Comparison of ENCODE assay signal across 11 mouse cellular contexts in genomic region chr2:93964494-93965160, GRCm38 (mm10). TPM values are rescaled to one million over a fixed set of nuclear protein-coding genes. Genes with fewer than 3 reads are reported as not detected.
A peak's percentile ranks its signal among the peaks of the same experiment; 100 is the strongest.
DNase-seq lines count a peak whose midpoint lies in the region; ATAC-seq lines count a peak whose summit lies in the region.
"Had no signal": no experiment of that assay in that cellular context is flagged by ENCODE, and none has a peak within 500 bp of the region (broad histone marks: within the 10 kb centered on the region; RNA-seq: fewer than 3 reads in every experiment).

No protein-coding gene starts in this region.

- H3K36me3 ChIP-seq in hindbrain, embryonic 12.5 days: no peaks in the 10 kb centered on the region
- H3K36me3 ChIP-seq in midbrain, embryonic 13.5 days: no peaks in the 10 kb centered on the region

- no peak overlapping the region for H3K4me3 ChIP-seq in hindbrain, embryonic 12.5 days
- no peak overlapping the region for H3K4me3 ChIP-seq in midbrain, embryonic 13.5 days (replicated peaks)

- no peaks in the 10 kb centered on the region for H3K9me3 ChIP-seq in hindbrain, embryonic 12.5 days (replicated peaks)
- H3K9me3 ChIP-seq in midbrain, embryonic 13.5 days: no peaks in the 10 kb centered on the region

- H3K4me1 ChIP-seq in hindbrain, embryonic 12.5 days: peaks cover 11% of the 10 kb centered on the region
- peaks cover 10% of the 10 kb centered on the region for H3K4me1 ChIP-seq in midbrain, embryonic 13.5 days (replicated peaks)

- no peaks in the 10 kb centered on the region; the same call in 1 of the 2 replicates for H3K27me3 ChIP-seq in hindbrain, embryonic 12.5 days
- H3K27me3 ChIP-seq in midbrain, embryonic 13.5 days: no peaks in the 10 kb centered on the region

- intact Hi-C loops in left cerebral cortex, postnatal 4 days (cut with DNase I): no loop called here
- intact Hi-C loops in left cerebral cortex, postnatal 36 days (cut with DNase I): no loop called here

- WGBS in hindbrain, embryonic 12.5 days: 48% methylated on average over 7 of the region's 7 CpGs
- 35% methylated on average over 7 of the region's 7 CpGs for WGBS in midbrain, embryonic 13.5 days

- peak; percentile 34; the same call in 1 of the 2 replicates for ATAC-seq in erythroid progenitor cell, adult 5-6 weeks (replicated peaks; ENCODE audit: low FRiP score, poor library complexity, severe bottlenecking)
- peak; percentile 52; the same call in 1 of the 2 replicates for ATAC-seq in hindbrain, embryonic 12.5 days (ENCODE audit: low FRiP score)
- peak; percentile 57 for ATAC-seq in midbrain, embryonic 13.5 days

- no peak overlapping the region for H3K27ac ChIP-seq in hindbrain, embryonic 12.5 days
- no peak overlapping the region for H3K27ac ChIP-seq in midbrain, embryonic 13.5 days

- H3K9ac ChIP-seq in hindbrain, embryonic 12.5 days: 0 out of 2 replicates have a peak overlapping the region, but pooled peaks have one; percentile 23
- no peak overlapping the region for H3K9ac ChIP-seq in midbrain, embryonic 13.5 days (replicated peaks)

- H3K4me2 ChIP-seq in hindbrain, embryonic 12.5 days (replicated peaks): no peak overlapping the region
- no peak overlapping the region for H3K4me2 ChIP-seq in midbrain, embryonic 13.5 days (replicated peaks)

- peak; percentile 83 for DNase-seq in left cerebral cortex, postnatal 4 days
- no peak for DNase-seq in left cerebral cortex, postnatal 36 days (ENCODE audit: low spot score in 2 of 2)
- DNase-seq in testis, postnatal 10 days (ENCODE audit: low spot score): no peak
- no peak for DNase-seq in adrenal gland, adult 8-10 months

RNA-seq across cellular contexts. Expression of gene Gm13889, which starts 7.6 kb away (rescaled TPM):
- 10 to 100 TPM; 44.3 to 45.6 TPM for total RNA-seq in left cerebral cortex, postnatal 4 days (2021)
- total RNA-seq in left cerebral cortex, postnatal 36 days (2021): 10 to 100 TPM; 45.1 to 54.3 TPM
- not detected in 2 replicates for total RNA-seq in erythroid progenitor cell, adult 5-6 weeks (2015; ENCODE audit: low replicate concordance)
- not detected in 2 replicates for total RNA-seq in erythroid progenitor cell, adult 5-6 weeks (2017; ENCODE audit: low replicate concordance)
- 7.0 and 7.9 TPM in 2 replicates for polyA plus RNA-seq in hindbrain, embryonic 12.5 days (2016; fragmentation: Nextera tagmentation; extraction: Ambion mirVana)
- polyA plus RNA-seq in midbrain, embryonic 13.5 days (2015; fragmentation: Nextera tagmentation; extraction: Ambion mirVana): 3.0 and 5.0 TPM in 2 replicates
- total RNA-seq in adrenal gland, adult 8-10 months (2022): 10 to 100 TPM; 22.6 to 32.3 (median 30.3) TPM
- total RNA-seq: hematopoietic stem cell, adult 5-6 weeks; megakaryocyte-erythroid progenitor cell, adult 5-6 weeks had no signal

RNA-seq across cellular contexts. Expression of gene Gm27027, which starts 31.5 kb away (rescaled TPM):
- not detected for total RNA-seq in left cerebral cortex, postnatal 4 days (2021)
- total RNA-seq in left cerebral cortex, postnatal 36 days (2021): 1 to 10 TPM in 1 of 2 experiments, not detected in 1; 1.2 TPM
- total RNA-seq in erythroid progenitor cell, adult 5-6 weeks (2015; ENCODE audit: low replicate concordance): not detected in 2 replicates
- not detected in 2 replicates for total RNA-seq in erythroid progenitor cell, adult 5-6 weeks (2017; ENCODE audit: low replicate concordance)
- not detected in 2 replicates for polyA plus RNA-seq in hindbrain, embryonic 12.5 days (2016; fragmentation: Nextera tagmentation; extraction: Ambion mirVana)
- not detected in 2 replicates for polyA plus RNA-seq in midbrain, embryonic 13.5 days (2015; fragmentation: Nextera tagmentation; extraction: Ambion mirVana)
- under 1 TPM in 1 of 4 experiments, not detected in 3; 0.80 TPM for total RNA-seq in adrenal gland, adult 8-10 months (2022)
- total RNA-seq: hematopoietic stem cell, adult 5-6 weeks; left cerebral cortex, postnatal 25 days; megakaryocyte-erythroid progenitor cell, adult 5-6 weeks had no signal
- polyA plus RNA-seq: spleen, adult 2 months had no signal

RNA-seq across cellular contexts. Expression of gene Alkbh3, which starts 46.0 kb away (rescaled TPM):
- 10 to 100 TPM; 33.7 to 43.3 TPM for total RNA-seq in left cerebral cortex, postnatal 4 days (2021)
- total RNA-seq in left cerebral cortex, postnatal 36 days (2021): 10 to 100 TPM; 22.2 to 25.3 TPM
- total RNA-seq in erythroid progenitor cell, adult 5-6 weeks (2015; ENCODE audit: low replicate concordance): 9.7 and 31.4 TPM in 2 replicates
- total RNA-seq in erythroid progenitor cell, adult 5-6 weeks (2017; ENCODE audit: low replicate concordance): 5.4 and 7.8 TPM in 2 replicates
- polyA plus RNA-seq in hindbrain, embryonic 12.5 days (2016; fragmentation: Nextera tagmentation; extraction: Ambion mirVana): 54.5 and 59.0 TPM in 2 replicates
- polyA plus RNA-seq in midbrain, embryonic 13.5 days (2015; fragmentation: Nextera tagmentation; extraction: Ambion mirVana): 53.5 and 59.6 TPM in 2 replicates
- 10 to 100 TPM; 29.9 to 57.4 (median 46.2) TPM for total RNA-seq in adrenal gland, adult 8-10 months (2022)

Comparison
In these comparisons a context has a peak if more than half of its experiments do, and no peak if none do; other contexts are left out.
1. RNA of gene Gm13889, which starts 7.6 kb away (total RNA-seq): 45.1 to 54.3 TPM in left cerebral cortex, postnatal 36 days, 44.3 to 45.6 TPM in left cerebral cortex, postnatal 4 days and 22.6 to 32.3 TPM in adrenal gland, adult 8-10 months; not detected in erythroid progenitor cell, adult 5-6 weeks; every median in the first group is over 10 times any median in the second.
2. Peak in every context shown above with its lines, with median percentiles within 50 percentile points of each other: ATAC-seq.